Mouse (Mus musculus) kidney, adult 2 months (tissue): ENCODE measurements around the gene Zbtb8os. TPM values are rescaled to one million over a fixed set of nuclear protein-coding genes. Genes with fewer than 3 reads are reported as not detected.

Experiments
- DNase-seq: peaks from one replicate; pipeline ENCODE4 v3.0.0; 2021
- H3K27ac ChIP-seq: fragments of 200-500 bp; 2 replicates; pipeline ENCODE4 v1.5.1; 2012; ENCODE audit warnings: low read depth, low read length, control low read depth, inconsistent platforms; ENCODE audit not compliant: insufficient read depth
- H3K27me3 ChIP-seq: fragments of 200-500 bp; replicated peaks from 2 replicates; pipeline ENCODE4 v1.6.1; 2012; ENCODE audit warnings: mild to moderate bottlenecking, moderate library complexity, low read length, inconsistent platforms; ENCODE audit not compliant: control insufficient read depth, insufficient read depth
- H3K36me3 ChIP-seq: fragments of 200-500 bp; 2 replicates; pipeline ENCODE4 v1.6.1; 2012; ENCODE audit warnings: mild to moderate bottlenecking, moderate library complexity, low read length, inconsistent platforms; ENCODE audit not compliant: control insufficient read depth, insufficient read depth
- H3K4me1 ChIP-seq: fragments of 200-500 bp; 2 replicates; pipeline ENCODE4 v1.6.1; 2011; ENCODE audit warnings: low read length; ENCODE audit not compliant: control insufficient read depth, insufficient read depth
- H3K4me3 ChIP-seq: fragments of 200-500 bp; 2 replicates; pipeline ENCODE4 v1.5.1; 2011; ENCODE audit warnings: mild to moderate bottlenecking, low read depth, low read length, control low read depth; ENCODE audit not compliant: insufficient read depth
- CTCF ChIP-seq: fragments of 200-500 bp; conservative IDR thresholded peaks from 2 replicates; pipeline ENCODE4 v1.5.1; 2011; ENCODE audit warnings: low read depth, mild to moderate bottlenecking, control low read depth, low read length, moderate library complexity, mixed read lengths; ENCODE audit not compliant: insufficient read depth, insufficient read length
- POLR2A ChIP-seq: fragments of 200-500 bp; IDR thresholded peaks from one replicate; pipeline ENCODE4 v1.6.1; 2011; ENCODE audit warnings: low read depth, low read length, control low read depth
- WGBS: fragments of 180-500 bp; shearing (Covaris S2); methylation state at CpG from one replicate; pipeline ENCODE4 v1.1.7; 2018; 5-methylcytosine and 5-hydroxymethylcytosine counted together
- polyA plus RNA-seq: library from polyadenylated mRNA; depleted of rRNA; stranded (reverse); fragments of >200 nt; gene quantifications from 2 replicates; pipeline ENCODE4 v1.2.3, GENCODE M21; 2012

Gene Zbtb8os
- polyA plus RNA-seq, 1 experiment: 32.1 TPM

GRCm38 (mm10) chr4:129363463-129363862, 28.0 kb downstream of the Zbtb8os start:
- 82% methylated on average over 9 of the region's 9 CpGs for WGBS

GRCm38 (mm10) chr4:129364379-129364778, 28.9 kb downstream of the Zbtb8os start:
- Histone ChIP-seq H3K27me3 (no peaks in the 10 kb centered on the region), H3K27ac (no peak overlapping the region), H3K4me1 (no peaks in the 10 kb centered on the region), H3K36me3 (no peaks in the 10 kb centered on the region), H3K4me3 (no peak overlapping the region)
- TF ChIP-seq POLR2A (no peak), CTCF (no peak)
- no peak for DNase-seq
- WGBS: 91% methylated on average over 3 of the region's 3 CpGs

More at GRCm38 (mm10) chr4:129363463-129363862, 28.0 kb downstream of the Zbtb8os start:
- TF ChIP-seq POLR2A: no peak
- TF ChIP-seq CTCF: no peak
- Histone ChIP-seq H3K36me3 (no peaks in the 10 kb centered on the region), H3K27ac (no peak overlapping the region), H3K27me3 (no peaks in the 10 kb centered on the region), H3K4me1 (no peaks in the 10 kb centered on the region), H3K4me3 (no peak overlapping the region)
- no peak for DNase-seq

GRCm38 (mm10) chr4:129365224-129365623, 29.7 kb downstream of the Zbtb8os start:
- Histone ChIP-seq H3K27me3 (no peaks in the 10 kb centered on the region), H3K4me1 (no peaks in the 10 kb centered on the region), H3K27ac (no peak overlapping the region; the same call in 1 of the 2 replicates), H3K4me3 (no peak overlapping the region), H3K36me3 (no peaks in the 10 kb centered on the region)
- DNase-seq: no peak
- TF ChIP-seq POLR2A (no peak), CTCF (no peak)
- WGBS: 74% methylated on average over 5 of the region's 5 CpGs

GRCm38 (mm10) chr4:129371391-129371790, 35.9 kb downstream of the Zbtb8os start:
- TF ChIP-seq CTCF (0 out of 2 replicates have a peak, but pooled peaks have one; percentile 5), POLR2A (no peak)
- no peak overlapping the region for H3K4me3 ChIP-seq
- DNase-seq: no peak
- WGBS: 94% methylated on average over 3 of the region's 3 CpGs
- H3K4me1 ChIP-seq: peaks cover 6% of the 10 kb centered on the region; the same call in 1 of the 2 replicates
- H3K36me3 ChIP-seq: no peaks in the 10 kb centered on the region
- H3K27ac ChIP-seq: no peak overlapping the region
- H3K27me3 ChIP-seq: no peaks in the 10 kb centered on the region

GRCm38 (mm10) chr4:129373202-129373976, 37.9 kb downstream of the Zbtb8os start:
- Histone ChIP-seq H3K27ac (peak overlapping the region; percentile 57; the same call in 1 of the 2 replicates), H3K27me3 (no peaks in the 10 kb centered on the region)
- WGBS: 52% methylated on average over 8 of the region's 8 CpGs

GRCm38 (mm10) chr4:129374219-129374755, 38.8 kb downstream of the Zbtb8os start:
- Histone ChIP-seq H3K4me1 (peaks cover 6% of the 10 kb centered on the region; the same call in 1 of the 2 replicates), H3K4me3 (no peak overlapping the region), H3K27ac (no peak overlapping the region), H3K36me3 (no peaks in the 10 kb centered on the region), H3K27me3 (no peaks in the 10 kb centered on the region)
- DNase-seq: no peak
- 74% methylated on average over 11 of the region's 11 CpGs for WGBS
- TF ChIP-seq CTCF (no peak), POLR2A (no peak)

More at GRCm38 (mm10) chr4:129373202-129373976, 37.9 kb downstream of the Zbtb8os start:
- Histone ChIP-seq H3K36me3 (no peaks in the 10 kb centered on the region), H3K4me1 (peaks cover 6% of the 10 kb centered on the region; the same call in 1 of the 2 replicates), H3K4me3 (no peak overlapping the region)
- no peak for TF ChIP-seq CTCF
- no peak for DNase-seq

- TF ChIP-seq POLR2A: no peak
- TF ChIP-seq CTCF: no peak
- Histone ChIP-seq H3K36me3 (no peaks in the 10 kb centered on the region), H3K27ac (no peak overlapping the region), H3K27me3 (no peaks in the 10 kb centered on the region), H3K4me1 (peaks cover 6% of the 10 kb centered on the region; the same call in 1 of the 2 replicates), H3K4me3 (no peak overlapping the region)
- DNase-seq: no peak
- 70% methylated on average over 6 of the region's 6 CpGs for WGBS
Observed at GRCm38 (mm10) chr4:129375000-129375399, 39.5 kb downstream of the Zbtb8os start.
